Mouse (Mus musculus) cerebellum, adult 2 months (tissue): ENCODE measurements at regions not wholly inside any gene's neighbourhood (a gene's known extent, or its start where the extent isn't known, plus 50 kb on each side); places are given as distances from the start of the nearest gene placed in this dataset.

Source experiments
- DNase-seq, 2 experiments: peaks; one replicate each; pipeline ENCODE4 v3.0.0; 2021
- H3K27ac ChIP-seq: fragments of 200-500 bp; 2 replicates; pipeline ENCODE4 v1.5.1; 2012; ENCODE audit warnings: low read length, control low read depth, inconsistent platforms; ENCODE audit not compliant: insufficient read depth
- H3K27me3 ChIP-seq: fragments of 200-500 bp; 2 replicates; pipeline ENCODE4 v1.6.1; 2012; ENCODE audit warnings: inconsistent platforms, mild to moderate bottlenecking, low read length, moderate library complexity; ENCODE audit not compliant: control insufficient read depth, insufficient read depth
- H3K4me1 ChIP-seq: fragments of 200-500 bp; 2 replicates; pipeline ENCODE4 v1.6.1; 2011; ENCODE audit warnings: low read length; ENCODE audit not compliant: control insufficient read depth, insufficient read depth
- H3K4me3 ChIP-seq: fragments of 200-500 bp; replicated peaks from 2 replicates; pipeline ENCODE3; 2011; ENCODE audit warnings: mild to moderate bottlenecking, low read depth, low read length, control low read depth; ENCODE audit not compliant: insufficient read depth
- CTCF ChIP-seq: fragments of 200-500 bp; IDR thresholded peaks from 2 replicates; pipeline ENCODE4 v1.5.1; 2011; ENCODE audit warnings: low read depth, mild to moderate bottlenecking, control low read depth, low read length, moderate library complexity, borderline replicate concordance; ENCODE audit not compliant: insufficient read depth
- POLR2A ChIP-seq: fragments of 200-500 bp; IDR thresholded peaks from 2 replicates; pipeline ENCODE4 v1.6.1; 2011; ENCODE audit warnings: low read length, control low read depth, borderline replicate concordance; ENCODE audit not compliant: insufficient read depth
- WGBS: fragments of 180-500 bp; shearing (Covaris S2); methylation state at CpG from one replicate; pipeline ENCODE4 v1.1.7; 2018; 5-methylcytosine and 5-hydroxymethylcytosine counted together

DNA sequence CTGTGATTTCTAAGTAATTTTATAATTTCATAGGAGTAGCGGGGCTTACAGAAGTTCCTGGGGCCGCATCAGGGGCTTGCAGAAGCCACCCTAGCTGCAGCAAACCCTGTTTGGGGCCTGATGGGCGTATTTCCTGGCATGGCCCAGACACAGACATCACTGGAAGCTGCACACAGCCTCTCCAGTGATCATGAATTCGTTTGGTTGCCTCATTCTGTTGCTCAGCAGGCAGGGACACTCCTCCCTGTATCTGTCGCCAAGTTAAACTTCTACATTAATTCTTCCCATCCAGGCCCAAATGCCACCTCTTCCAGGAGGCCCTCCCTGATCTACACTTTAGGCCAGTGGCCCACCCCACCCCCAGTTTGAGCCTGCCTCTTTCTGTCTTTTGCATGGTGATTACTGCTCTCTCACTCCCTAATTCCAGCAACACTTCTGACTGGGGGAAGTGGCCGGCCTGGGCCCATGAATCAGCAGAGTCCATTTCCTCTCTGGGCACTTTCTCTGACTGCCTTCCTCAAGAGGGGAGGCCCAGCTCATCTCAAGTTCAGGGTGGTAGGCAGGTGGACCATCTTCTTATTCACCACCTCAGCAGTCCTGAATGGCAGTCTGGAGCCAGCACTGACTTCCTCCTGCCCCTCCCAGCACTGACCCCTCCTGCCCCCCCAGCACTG, 51.0 kb upstream of the Tmem189 start:
- H3K27ac ChIP-seq = no peak overlapping the region
- no peak overlapping the region for H3K4me3 ChIP-seq
- no peaks in the 10 kb centered on the region for H3K27me3 ChIP-seq
- TF ChIP-seq CTCF = no peak
- TF ChIP-seq POLR2A = no peak
- H3K4me1 ChIP-seq = no peaks in the 10 kb centered on the region
- DNase-seq = no peak
- WGBS = 43% methylated on average over 6 of the region's 6 CpGs
